In the genomic region with DNA sequence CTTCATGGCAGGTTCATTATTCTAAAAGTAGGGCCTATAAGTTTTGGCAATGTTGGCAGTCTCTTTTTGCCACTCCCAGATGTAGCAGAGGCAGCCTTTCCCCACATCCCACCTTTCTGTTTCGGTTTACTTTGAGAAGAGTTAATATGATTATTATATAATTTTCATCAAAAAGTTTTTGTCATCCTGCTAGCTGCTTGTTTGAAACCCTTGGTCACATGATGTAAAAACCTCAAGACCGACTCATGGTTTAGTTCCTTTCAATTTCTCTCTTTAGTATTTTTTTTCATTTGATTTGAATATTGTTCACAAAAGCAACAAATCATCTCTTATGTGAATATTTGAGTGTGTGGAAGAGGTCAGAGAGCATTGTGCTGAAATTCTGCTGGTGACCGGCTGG, we compare ENCODE assay signal across 26 mouse cellular contexts.
"Had no signal": no experiment of that assay in that cellular context is flagged by ENCODE, and none has a peak within 500 bp of the region (broad histone marks: within the 10 kb centered on the region; RNA-seq: fewer than 3 reads in every experiment).

No protein-coding gene starts in this region.

- H3K4me1 ChIP-seq: heart, embryonic 10.5 days; heart, embryonic 12.5 days; hindbrain, embryonic 10.5 days; hindbrain, embryonic 12.5 days; hindbrain, embryonic 15.5 days; intestine, embryonic 15.5 days; limb, embryonic 10.5 days; limb, embryonic 12.5 days; liver, embryonic 13.5 days had no signal

- H3K9me3 ChIP-seq: heart, embryonic 10.5 days; heart, embryonic 12.5 days; hindbrain, embryonic 10.5 days; hindbrain, embryonic 12.5 days; hindbrain, embryonic 15.5 days; intestine, embryonic 15.5 days; limb, embryonic 10.5 days; limb, embryonic 12.5 days; liver, embryonic 13.5 days had no signal

- H3K27ac ChIP-seq: gastrocnemius, adult 2 months; heart, embryonic 10.5 days; hindbrain, embryonic 10.5 days; hindbrain, embryonic 12.5 days; hindbrain, embryonic 15.5 days; hindbrain, postnatal 0 days; intestine, embryonic 15.5 days; layer of hippocampus, adult 2 months; left cerebral cortex, adult 2 months; limb, embryonic 10.5 days; limb, embryonic 12.5 days; liver, embryonic 13.5 days had no signal

- ATAC-seq: hindbrain, postnatal 0 days; intestine, embryonic 15.5 days; intestine, postnatal 0 days had no signal

- H3K36me3 ChIP-seq: heart, embryonic 10.5 days; heart, embryonic 12.5 days; hindbrain, embryonic 10.5 days; hindbrain, embryonic 12.5 days; hindbrain, embryonic 15.5 days; intestine, embryonic 15.5 days; limb, embryonic 10.5 days; limb, embryonic 12.5 days; liver, embryonic 13.5 days had no signal

- H3K4me3 ChIP-seq: gastrocnemius, adult 2 months; heart, embryonic 10.5 days; heart, embryonic 12.5 days; hindbrain, embryonic 10.5 days; hindbrain, embryonic 12.5 days; hindbrain, embryonic 15.5 days; intestine, embryonic 15.5 days; layer of hippocampus, adult 2 months; left cerebral cortex, adult 2 months; limb, embryonic 10.5 days; limb, embryonic 12.5 days; liver, embryonic 13.5 days had no signal

- DNase-seq: gastrocnemius, adult 2 months; gastrocnemius, postnatal 10 days; gastrocnemius, postnatal 25 days; heart, adult 18-20 months; heart, postnatal 10 days; heart, postnatal 4 days; kidney, adult 18-20 months; kidney, adult 8-10 months; kidney, postnatal 10 days; kidney, postnatal 25 days; kidney, postnatal 4 days; liver; liver, embryonic 13.5 days had no signal

- H3K27me3 ChIP-seq: heart, embryonic 12.5 days; hindbrain, embryonic 12.5 days; hindbrain, embryonic 15.5 days; intestine, embryonic 15.5 days; limb, embryonic 12.5 days; liver, embryonic 13.5 days had no signal

- H3K4me2 ChIP-seq: heart, embryonic 12.5 days; hindbrain, embryonic 12.5 days; hindbrain, embryonic 15.5 days; intestine, embryonic 15.5 days; limb, embryonic 12.5 days; liver, embryonic 11.5 days; liver, embryonic 13.5 days had no signal

- H3K9ac ChIP-seq: heart, embryonic 12.5 days; hindbrain, embryonic 12.5 days; hindbrain, embryonic 15.5 days; intestine, embryonic 15.5 days; limb, embryonic 12.5 days; liver, embryonic 13.5 days had no signal
